Mouse (Mus musculus) limb, embryonic 10.5 days (tissue): ENCODE results near the gene Zbp1. TPM values are rescaled to one million over a fixed set of nuclear protein-coding genes. Genes with fewer than 3 reads are reported as not detected.

Source experiments
- DNase-seq: peaks from one replicate; pipeline ENCODE4 v3.0.0-alpha.2; 2017; ENCODE audit warnings: low spot score
- H3K27ac ChIP-seq: fragments of 300-500 bp; sonication (generic); 2 replicates; pipeline ENCODE4 v1.5.1; 2016; ENCODE audit warnings: mild to moderate bottlenecking
- H3K27me3 ChIP-seq: fragments of 300-500 bp; sonication (generic); 2 replicates; pipeline ENCODE4 v1.6.1; 2016; ENCODE audit warnings: low read depth, mild to moderate bottlenecking; ENCODE audit not compliant: poor library complexity, severe bottlenecking
- H3K36me3 ChIP-seq: fragments of 300-500 bp; sonication (generic); 2 replicates; pipeline ENCODE4 v1.6.1; 2016; ENCODE audit warnings: mild to moderate bottlenecking, moderate library complexity
- H3K4me1 ChIP-seq: fragments of 300-500 bp; sonication (generic); 2 replicates; pipeline ENCODE4 v1.6.1; 2016
- H3K4me3 ChIP-seq: fragments of 300-500 bp; sonication (generic); 2 replicates; pipeline ENCODE4 v1.5.1; 2016; ENCODE audit warnings: mild to moderate bottlenecking, moderate library complexity
- H3K9me3 ChIP-seq: fragments of 300-500 bp; sonication (generic); replicated peaks from 2 replicates; pipeline ENCODE4 v1.6.1; 2016; ENCODE audit warnings: mild to moderate bottlenecking
- WGBS: fragments of 180-500 bp; shearing (Covaris S2); methylation state at CpG from one replicate; pipeline ENCODE4 v1.1.7; 2016; 5-methylcytosine and 5-hydroxymethylcytosine counted together
- polyA plus RNA-seq: library from polyadenylated mRNA; unstranded; fragments of >200 nt; fragmentation: Nextera tagmentation; extraction: Ambion mirVana; gene quantifications from 2 replicates; pipeline ENCODE4 v1.2.1, GENCODE M21; 2016

The Zbp1 gene
- polyA plus RNA-seq, 1 experiment from 2014 or later: not detected

DNA sequence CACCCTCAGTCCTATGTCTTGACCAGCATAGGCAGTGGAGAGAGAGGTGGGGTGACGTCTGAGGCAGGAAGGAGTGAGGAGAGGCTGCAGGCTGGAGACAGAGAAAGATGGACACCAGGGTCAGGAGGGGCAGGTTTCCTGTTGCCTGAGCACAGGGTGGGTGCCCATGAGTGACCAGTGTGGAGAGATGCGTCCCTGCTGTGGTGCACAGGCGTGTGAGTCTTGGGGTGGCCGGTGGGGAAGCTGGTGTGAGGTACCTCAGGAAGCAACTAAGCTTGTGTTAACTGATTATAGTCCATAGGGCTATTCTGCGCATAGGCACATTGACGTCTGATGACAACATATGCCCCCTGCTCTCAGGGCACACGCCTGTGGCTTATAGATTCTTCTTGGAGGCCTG lies 39.7 kb downstream of the Zbp1 start:
- Histone ChIP-seq H3K27ac (0 out of 2 replicates have a peak overlapping the region, but pooled peaks have one; percentile 9), H3K4me1 (peaks cover 30% of the 10 kb centered on the region), H3K9me3 (no peaks in the 10 kb centered on the region), H3K4me3 (no peak overlapping the region), H3K27me3 (peaks cover 77% of the 10 kb centered on the region), H3K36me3 (no peaks in the 10 kb centered on the region)
- WGBS: 85% methylated on average over 7 of the region's 7 CpGs
- peak; percentile 27 for DNase-seq

GRCm38 (mm10) chr2:173177951-173178350 lies 40.8 kb downstream of the Zbp1 start:
- DNase-seq: peak; percentile 25
- WGBS: 91% methylated on average over 8 of the region's 8 CpGs
- Histone ChIP-seq H3K36me3 (no peaks in the 10 kb centered on the region), H3K9me3 (no peaks in the 10 kb centered on the region), H3K27me3 (peaks cover 73% of the 10 kb centered on the region), H3K27ac (0 out of 2 replicates have a peak overlapping the region, but pooled peaks have one; percentile 26), H3K4me3 (no peak overlapping the region), H3K4me1 (peaks cover 35% of the 10 kb centered on the region)

- Histone ChIP-seq H3K27ac (0 out of 2 replicates have a peak overlapping the region, but pooled peaks have one; percentile 26), H3K27me3 (peaks cover 73% of the 10 kb centered on the region), H3K4me3 (no peak overlapping the region), H3K9me3 (no peaks in the 10 kb centered on the region), H3K36me3 (no peaks in the 10 kb centered on the region), H3K4me1 (peaks cover 35% of the 10 kb centered on the region)
- 80% methylated on average over 5 of the region's 5 CpGs for WGBS
- peak; percentile 22 for DNase-seq
Observed at GRCm38 (mm10) chr2:173177481-173177880, 41.2 kb downstream of the Zbp1 start.

DNA sequence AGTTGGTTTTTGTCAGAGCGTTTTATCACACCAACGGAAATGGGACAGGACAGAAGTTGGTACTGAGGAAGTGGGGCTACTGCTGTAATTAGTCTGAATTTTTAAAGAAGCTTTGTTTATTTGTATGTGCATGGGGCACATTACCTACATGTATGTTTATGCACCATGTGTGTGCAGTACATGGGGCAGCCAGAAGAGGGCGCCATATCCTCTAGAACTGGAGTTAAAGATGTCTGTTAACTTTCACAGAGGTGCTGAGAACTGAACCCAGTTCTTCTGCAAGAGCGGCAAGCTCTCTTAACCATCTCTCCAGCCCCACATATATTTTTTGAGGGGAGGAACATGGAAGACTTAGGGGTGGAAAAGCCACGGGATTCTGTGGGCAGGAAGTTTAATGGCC lies 43.0 kb downstream of the Zbp1 start:
- 87% methylated on average over 5 of the region's 5 CpGs for WGBS
- H3K4me1 ChIP-seq: peaks cover 42% of the 10 kb centered on the region
- DNase-seq: peak; percentile 25

DNA sequence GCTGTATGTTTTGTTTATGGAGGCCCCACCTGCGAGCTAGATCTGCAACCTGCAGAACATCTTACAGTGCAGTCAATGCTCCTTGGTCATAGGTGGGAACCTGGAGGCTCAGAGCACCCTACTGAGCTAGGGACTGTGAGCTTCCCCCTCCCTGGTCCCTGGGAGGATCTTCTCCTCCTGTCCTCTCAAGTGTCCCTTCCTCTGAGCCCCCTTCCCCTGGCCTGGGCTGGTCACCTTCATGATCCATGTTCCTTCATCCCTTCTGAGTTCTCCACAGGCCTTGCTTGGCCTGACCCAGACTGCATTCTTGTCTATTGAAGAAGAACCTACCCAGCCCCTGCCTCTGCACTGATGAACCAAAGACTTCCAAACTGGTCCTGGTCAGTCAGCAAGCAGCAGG lies 44.2 kb downstream of the Zbp1 start:
- no peaks in the 10 kb centered on the region for H3K36me3 ChIP-seq
- peak overlapping the region; percentile 84 for H3K27ac ChIP-seq
- H3K4me1 ChIP-seq: peaks cover 51% of the 10 kb centered on the region
- no peaks in the 10 kb centered on the region for H3K9me3 ChIP-seq
- no peak for DNase-seq
- peak overlapping the region; percentile 42; the same call in 1 of the 2 replicates for H3K4me3 ChIP-seq
- H3K27me3 ChIP-seq: peaks cover 66% of the 10 kb centered on the region
- 42% methylated on average over 1 of the region's 1 CpGs for WGBS

More for the DNA sequence above, 43.0 kb downstream of the Zbp1 start:
- H3K27me3 ChIP-seq: peaks cover 66% of the 10 kb centered on the region
- H3K9me3 ChIP-seq: no peaks in the 10 kb centered on the region
- H3K4me3 ChIP-seq: no peak overlapping the region
- H3K36me3 ChIP-seq: no peaks in the 10 kb centered on the region
- H3K27ac ChIP-seq: no peak overlapping the region

- Histone ChIP-seq H3K27me3 (peaks cover 69% of the 10 kb centered on the region), H3K27ac (peak overlapping the region; percentile 84), H3K4me1 (peaks cover 59% of the 10 kb centered on the region), H3K4me3 (peak overlapping the region; percentile 42), H3K9me3 (no peaks in the 10 kb centered on the region), H3K36me3 (no peaks in the 10 kb centered on the region)
- peak; percentile 66 for DNase-seq
- WGBS: 5% methylated on average over 22 of the region's 22 CpGs
Observed at GRCm38 (mm10) chr2:173173521-173174511, 44.9 kb downstream of the Zbp1 start.

DNA sequence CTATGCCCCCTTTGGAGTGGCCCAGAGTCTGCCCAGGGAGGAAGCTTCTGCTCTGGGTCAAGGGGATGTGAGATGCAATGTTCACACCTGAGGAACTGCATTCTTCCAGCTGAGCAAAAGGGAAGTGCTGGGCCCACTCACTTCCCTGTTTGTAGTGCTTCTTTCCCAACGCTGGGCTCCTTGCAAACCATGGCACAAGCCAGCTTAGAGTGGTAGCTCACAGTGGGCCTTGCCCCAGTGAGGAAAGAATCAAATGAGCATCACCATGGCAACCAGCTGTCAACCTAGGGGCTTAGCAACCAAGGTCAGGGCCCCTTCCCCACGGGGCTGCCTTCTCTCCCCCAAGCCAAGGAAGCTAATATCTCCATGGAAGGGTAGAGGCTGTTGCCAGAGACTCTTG lies 45.7 kb downstream of the Zbp1 start:
- Histone ChIP-seq H3K9me3 (no peaks in the 10 kb centered on the region), H3K27me3 (peaks cover 67% of the 10 kb centered on the region), H3K4me1 (peaks cover 67% of the 10 kb centered on the region), H3K4me3 (peak overlapping the region; percentile 42), H3K27ac (peak overlapping the region; percentile 84), H3K36me3 (no peaks in the 10 kb centered on the region)
- 22% methylated on average over 2 of the region's 2 CpGs for WGBS
- DNase-seq: peak; percentile 60

- no peak overlapping the region for H3K4me3 ChIP-seq
- no peaks in the 10 kb centered on the region for H3K36me3 ChIP-seq
- H3K27me3 ChIP-seq: peaks cover 61% of the 10 kb centered on the region
- H3K4me1 ChIP-seq: peaks cover 67% of the 10 kb centered on the region
- peak overlapping the region; percentile 84 for H3K27ac ChIP-seq
- no peak for DNase-seq
- WGBS: 87% methylated on average over 1 of the region's 1 CpGs
- H3K9me3 ChIP-seq: no peaks in the 10 kb centered on the region
Observed at GRCm38 (mm10) chr2:173172386-173172785, 46.3 kb downstream of the Zbp1 start.

- Histone ChIP-seq H3K4me3 (peak overlapping the region; percentile 36; the same call in 1 of the 2 replicates), H3K4me1 (peaks cover 67% of the 10 kb centered on the region), H3K27me3 (peaks cover 58% of the 10 kb centered on the region), H3K9me3 (no peaks in the 10 kb centered on the region), H3K27ac (peak overlapping the region; percentile 84), H3K36me3 (no peaks in the 10 kb centered on the region)
- WGBS: 52% methylated on average over 5 of the region's 5 CpGs
- no peak for DNase-seq
Observed at GRCm38 (mm10) chr2:173171956-173172355, 46.8 kb downstream of the Zbp1 start.

DNA sequence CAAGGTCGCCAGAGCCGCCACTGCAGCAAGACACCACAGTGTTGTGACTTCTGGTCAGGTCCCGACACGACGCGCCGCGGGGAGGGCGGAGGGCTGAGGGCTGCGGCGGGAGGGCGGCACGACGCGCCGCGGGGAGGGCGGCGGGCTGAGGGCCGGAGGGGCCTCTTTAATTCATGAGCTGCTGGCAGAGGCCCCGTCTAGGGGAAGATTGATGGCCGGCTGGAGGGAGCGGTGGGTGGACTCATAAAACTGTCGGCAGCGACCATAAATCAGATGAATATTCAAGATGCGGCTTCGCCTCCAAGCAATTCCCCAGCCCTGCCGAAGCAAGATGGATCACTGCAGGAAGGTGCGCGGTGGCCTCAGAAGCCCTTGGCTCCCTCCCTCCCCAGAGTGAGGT lies 47.3 kb downstream of the Zbp1 start:
- H3K27ac ChIP-seq: peak overlapping the region; percentile 84
- H3K4me3 ChIP-seq: peak overlapping the region; percentile 36
- H3K9me3 ChIP-seq: no peaks in the 10 kb centered on the region
- H3K4me1 ChIP-seq: peaks cover 67% of the 10 kb centered on the region
- H3K27me3 ChIP-seq: peaks cover 58% of the 10 kb centered on the region
- H3K36me3 ChIP-seq: no peaks in the 10 kb centered on the region
- DNase-seq: peak; percentile 91
- WGBS: under 1% methylated on average over 30 of the region's 30 CpGs

GRCm38 (mm10) chr2:173170715-173171114 lies 48.0 kb downstream of the Zbp1 start:
- Histone ChIP-seq H3K9me3 (no peaks in the 10 kb centered on the region), H3K36me3 (no peaks in the 10 kb centered on the region), H3K27ac (peak overlapping the region; percentile 84), H3K4me1 (peaks cover 67% of the 10 kb centered on the region), H3K27me3 (peaks cover 62% of the 10 kb centered on the region), H3K4me3 (no peak overlapping the region)
- no peak for DNase-seq
- WGBS: 48% methylated on average over 2 of the region's 2 CpGs

- no peaks in the 10 kb centered on the region for H3K36me3 ChIP-seq
- peaks cover 69% of the 10 kb centered on the region for H3K27me3 ChIP-seq
- peaks cover 67% of the 10 kb centered on the region for H3K4me1 ChIP-seq
- 23% methylated on average over 2 of the region's 2 CpGs for WGBS
- H3K4me3 ChIP-seq: no peak overlapping the region
- H3K9me3 ChIP-seq: no peaks in the 10 kb centered on the region
- peak overlapping the region; percentile 84 for H3K27ac ChIP-seq
- no peak for DNase-seq
Observed at GRCm38 (mm10) chr2:173170081-173170480, 48.6 kb downstream of the Zbp1 start.

- peaks cover 61% of the 10 kb centered on the region for H3K27me3 ChIP-seq
- WGBS: 22% methylated on average over 5 of the region's 5 CpGs
Observed at GRCm38 (mm10) chr2:173168411-173168851, 50.3 kb downstream of the Zbp1 start.

More at GRCm38 (mm10) chr2:173168411-173168851, 50.3 kb downstream of the Zbp1 start:
- no peaks in the 10 kb centered on the region for H3K9me3 ChIP-seq
- H3K36me3 ChIP-seq: no peaks in the 10 kb centered on the region
- no peak for DNase-seq
- H3K4me3 ChIP-seq: no peak overlapping the region
- H3K27ac ChIP-seq: peak overlapping the region; percentile 71
- H3K4me1 ChIP-seq: peaks cover 53% of the 10 kb centered on the region
